Mouse (Mus musculus): ENCODE results near the gene Chek2. TPM values are rescaled to one million over a fixed set of nuclear protein-coding genes. Genes with fewer than 3 reads are reported as not detected.

Chek2 gene
- total RNA-seq, 2 experiments from 2014 or later: 1.4 to 1.5 TPM

- no peak for DNase-seq
Observed at GRCm38 (mm10) chr5:110898785-110899184, 59.0 kb downstream of the Chek2 start.

GRCm38 (mm10) chr5:110900331-110900730 is 60.6 kb downstream of the Chek2 start:
- DNase-seq: no peak

GRCm38 (mm10) chr5:110906708-110907107 is 66.9 kb downstream of the Chek2 start:
- no peak for DNase-seq

GRCm38 (mm10) chr5:110908879-110909278 is 69.1 kb downstream of the Chek2 start:
- no peak for DNase-seq

GRCm38 (mm10) chr5:110909955-110910589 is 70.3 kb downstream of the Chek2 start:
- DNase-seq: no peak

GRCm38 (mm10) chr5:110914859-110915258 is 75.1 kb downstream of the Chek2 start:
- DNase-seq: peak; percentile 13

- no peak for DNase-seq
Observed at GRCm38 (mm10) chr5:110916241-110916640, 76.5 kb downstream of the Chek2 start.

- DNase-seq: no peak
Observed at GRCm38 (mm10) chr5:110919541-110919940, 79.8 kb downstream of the Chek2 start.

- no peak for DNase-seq
Observed at GRCm38 (mm10) chr5:110923336-110923735, 83.6 kb downstream of the Chek2 start.

Other genes with a start within 250 kb of the Chek2 start
- gene Noc4l, start 186.6 kb upstream of the Chek2 start, total RNA-seq (2021): 10 to 100 TPM; 12.0 to 12.8 TPM
- 1 to 10 TPM; 6.4 to 7.7 TPM for gene Ddx51, start 186.5 kb upstream of the Chek2 start, total RNA-seq (2021)
- 10 to 100 TPM; 23.0 to 25.9 TPM for gene Ep400, start 69.3 kb upstream of the Chek2 start, total RNA-seq (2021)
- gene Pus1, start 59.3 kb upstream of the Chek2 start, total RNA-seq (2021): 10 to 100 TPM in 1 of 2 experiments, 1 to 10 TPM in 1; 9.8 to 10.8 TPM
- 10 to 100 TPM; 33.0 to 43.3 TPM for gene Ulk1, start 29.9 kb upstream of the Chek2 start, total RNA-seq (2021)
- 10 to 100 TPM in 1 of 2 experiments, 1 to 10 TPM in 1; 9.7 to 12.5 TPM for gene Hscb, start 202 bp upstream of the Chek2 start, total RNA-seq (2021)
- 10 to 100 TPM; 12.4 to 15.0 TPM for gene Ttc28, start 39.8 kb downstream of the Chek2 start, total RNA-seq (2021)